Mouse (Mus musculus) liver, embryonic 13.5 days (tissue): ENCODE results near the gene Nt5c3. TPM values are rescaled to one million over a fixed set of nuclear protein-coding genes. Genes with fewer than 3 reads are reported as not detected.
A peak's percentile ranks its signal among the peaks of the same experiment; 100 is the strongest.

Experiments
- ATAC-seq: fragments of 200-750 bp; cut with Nextera tagmentation; 2 replicates; pipeline ENCODE4 v1.8.0; 2017; ENCODE audit warnings: low read depth, mild to moderate bottlenecking, moderate number of reproducible peaks, moderate library complexity
- DNase-seq: peaks from one replicate; pipeline ENCODE4 v3.0.0; 2022
- H3K27ac ChIP-seq: fragments of 300-500 bp; sonication (generic); 2 replicates; pipeline ENCODE4 v1.5.1; 2015; ENCODE audit warnings: moderate library complexity, mild to moderate bottlenecking, inconsistent platforms
- H3K27me3 ChIP-seq: fragments of 300-500 bp; sonication (generic); 2 replicates; pipeline ENCODE4 v1.6.1; 2015; ENCODE audit warnings: mild to moderate bottlenecking, inconsistent platforms
- H3K36me3 ChIP-seq: fragments of 300-500 bp; sonication (generic); 2 replicates; pipeline ENCODE4 v1.6.1; 2015; ENCODE audit warnings: mild to moderate bottlenecking, inconsistent platforms
- H3K4me1 ChIP-seq: fragments of 300-500 bp; sonication (generic); replicated peaks from 2 replicates; pipeline ENCODE4 v1.6.1; 2015; ENCODE audit warnings: inconsistent platforms
- H3K4me2 ChIP-seq: fragments of 300-500 bp; sonication (generic); 2 replicates; pipeline ENCODE4 v1.6.1; 2015; ENCODE audit warnings: inconsistent platforms, mild to moderate bottlenecking, moderate library complexity
- H3K4me3 ChIP-seq: fragments of 300-500 bp; sonication (generic); replicated peaks from 2 replicates; pipeline ENCODE4 v1.5.1; 2015; ENCODE audit warnings: mild to moderate bottlenecking, inconsistent platforms
- H3K9ac ChIP-seq: fragments of 300-500 bp; sonication (generic); 2 replicates; pipeline ENCODE4 v1.6.1; 2015; ENCODE audit warnings: mild to moderate bottlenecking, inconsistent platforms
- H3K9me3 ChIP-seq: fragments of 300-500 bp; sonication (generic); replicated peaks from 2 replicates; pipeline ENCODE4 v1.6.1; 2016; ENCODE audit warnings: inconsistent platforms
- WGBS: fragments of 180-500 bp; shearing (Covaris S2); methylation state at CpG from one replicate; pipeline ENCODE4 v1.1.7; 2015; ENCODE audit not compliant: insufficient replicate concordance; 5-methylcytosine and 5-hydroxymethylcytosine counted together
- polyA plus RNA-seq: library from polyadenylated mRNA; unstranded; fragments of >200 nt; fragmentation: Nextera tagmentation; extraction: Ambion mirVana; gene quantifications from 2 replicates; pipeline ENCODE4 v1.2.1, GENCODE M21; 2015

Nt5c3 gene
- polyA plus RNA-seq, 1 experiment from 2014 or later = 244 TPM

GRCm38 (mm10) chr6:56835532-56835931 is 88.2 kb downstream of the Nt5c3 start:
- no peak overlapping the region for H3K4me2 ChIP-seq
- H3K36me3 ChIP-seq = peaks cover 2% of the 10 kb centered on the region; the same call in 1 of the 2 replicates
- no peaks in the 10 kb centered on the region for H3K9me3 ChIP-seq
- no peak overlapping the region for H3K27ac ChIP-seq
- peaks cover 6% of the 10 kb centered on the region for H3K27me3 ChIP-seq
- H3K4me3 ChIP-seq = no peak overlapping the region
- 83% methylated on average over 10 of the region's 10 CpGs for WGBS
- no peak overlapping the region for H3K9ac ChIP-seq
- DNase-seq = no peak
- ATAC-seq = no peak
- H3K4me1 ChIP-seq = peaks cover 30% of the 10 kb centered on the region

- Histone ChIP-seq H3K4me2 (no peak overlapping the region), H3K4me3 (no peak overlapping the region), H3K27me3 (peaks cover 6% of the 10 kb centered on the region), H3K4me1 (peaks cover 30% of the 10 kb centered on the region), H3K9ac (no peak overlapping the region), H3K36me3 (peaks cover 2% of the 10 kb centered on the region; the same call in 1 of the 2 replicates), H3K27ac (no peak overlapping the region), H3K9me3 (no peaks in the 10 kb centered on the region)
- 80% methylated on average over 5 of the region's 5 CpGs for WGBS
- DNase-seq (no peak), ATAC-seq (no peak)
Observed at GRCm38 (mm10) chr6:56834769-56835168, 89.0 kb downstream of the Nt5c3 start.

- peak overlapping the region; percentile 70 for H3K4me3 ChIP-seq
- peaks cover 20% of the 10 kb centered on the region for H3K4me1 ChIP-seq
- no peaks in the 10 kb centered on the region for H3K9me3 ChIP-seq
- ATAC-seq (no peak), DNase-seq (no peak)
- H3K36me3 ChIP-seq = peaks cover 2% of the 10 kb centered on the region; the same call in 1 of the 2 replicates
- H3K27me3 ChIP-seq = peaks cover 6% of the 10 kb centered on the region
- peak overlapping the region; percentile 77; the same call in 1 of the 2 replicates for H3K9ac ChIP-seq
- peak overlapping the region; percentile 94 for H3K4me2 ChIP-seq
- no peak overlapping the region for H3K27ac ChIP-seq
Observed at GRCm38 (mm10) chr6:56832830-56833229, 90.9 kb downstream of the Nt5c3 start.

DNA sequence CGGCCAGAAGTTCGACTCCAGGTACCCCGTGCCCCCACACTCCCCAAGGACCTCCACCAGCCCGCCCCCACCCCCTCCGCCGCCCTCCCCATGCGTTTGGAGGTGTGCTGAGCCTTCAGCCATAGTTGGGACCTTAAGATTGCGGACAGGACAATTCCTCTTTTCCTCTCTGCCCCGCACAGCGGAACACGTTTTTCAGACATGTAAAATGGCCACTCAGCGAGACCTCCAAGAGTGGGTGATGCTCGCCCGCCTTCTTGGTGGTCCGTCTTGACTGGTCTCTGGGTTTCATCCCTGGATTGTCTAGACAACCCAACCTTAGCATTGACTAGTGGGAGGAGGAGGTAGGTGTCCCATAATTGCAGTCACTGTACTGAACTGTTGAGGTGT is 91.3 kb downstream of the Nt5c3 start:
- WGBS = 6% methylated on average over 15 of the region's 15 CpGs
- DNase-seq = no peak

More for the DNA sequence above, 91.3 kb downstream of the Nt5c3 start:
- peaks cover 2% of the 10 kb centered on the region; the same call in 1 of the 2 replicates for H3K36me3 ChIP-seq
- peak overlapping the region; percentile 43; the same call in 1 of the 2 replicates for H3K27ac ChIP-seq
- ATAC-seq = peak; percentile 13; the same call in 1 of the 2 replicates
- peak overlapping the region; percentile 70 for H3K4me3 ChIP-seq
- peaks cover 6% of the 10 kb centered on the region for H3K27me3 ChIP-seq
- peaks cover 20% of the 10 kb centered on the region for H3K4me1 ChIP-seq
- no peaks in the 10 kb centered on the region for H3K9me3 ChIP-seq
- peak overlapping the region; percentile 77 for H3K9ac ChIP-seq
- peak overlapping the region; percentile 94 for H3K4me2 ChIP-seq

Other genes with a start within 250 kb of the Nt5c3 start
- 94.5 and 131 TPM in 2 replicates for gene Lsm5, start 219.2 kb downstream of the Nt5c3 start, polyA plus RNA-seq
- gene Avl9, start 209.0 kb downstream of the Nt5c3 start, polyA plus RNA-seq = 2.6 and 3.7 TPM in 2 replicates
- 13.6 TPM in 2 replicates for gene Kbtbd2, start 126.1 kb downstream of the Nt5c3 start, polyA plus RNA-seq
- gene Fkbp9, start 91.9 kb downstream of the Nt5c3 start, polyA plus RNA-seq = 26.2 and 28.5 TPM in 2 replicates
- 0.15 and 0.19 TPM in 2 replicates for gene Vmn1r4, start 83 bp upstream of the Nt5c3 start, polyA plus RNA-seq
- gene Vmn1r5, start 46.3 kb upstream of the Nt5c3 start, polyA plus RNA-seq = not detected in 2 replicates
- gene Vmn1r6, start 73.3 kb upstream of the Nt5c3 start, polyA plus RNA-seq = not detected in 2 replicates
- not detected in 2 replicates for gene Vmn1r7, start 101.4 kb upstream of the Nt5c3 start, polyA plus RNA-seq
- gene Vmn1r8, start 108.4 kb upstream of the Nt5c3 start, polyA plus RNA-seq = not detected in 2 replicates
- gene Vmn1r9, start 142.9 kb upstream of the Nt5c3 start, polyA plus RNA-seq = not detected in 2 replicates
- gene Vmn1r10, start 185.5 kb upstream of the Nt5c3 start, polyA plus RNA-seq = not detected in 2 replicates
- gene Vmn1r11, start 209.5 kb upstream of the Nt5c3 start, polyA plus RNA-seq = not detected in 2 replicates
- gene Vmn1r12, start 233.0 kb upstream of the Nt5c3 start, polyA plus RNA-seq = not detected in 2 replicates